Mouse (Mus musculus) kidney, adult 2 months (tissue): Measurements from ENCODE around the gene Vdr. TPM values are rescaled to one million over a fixed set of nuclear protein-coding genes. Genes with fewer than 3 reads are reported as not detected.

ENCODE experiments used
- DNase-seq: peaks from one replicate; pipeline ENCODE4 v3.0.0; 2021
- H3K27ac ChIP-seq: fragments of 200-500 bp; 2 replicates; pipeline ENCODE4 v1.5.1; 2012; ENCODE audit warnings: low read depth, low read length, control low read depth, inconsistent platforms; ENCODE audit not compliant: insufficient read depth
- H3K27me3 ChIP-seq: fragments of 200-500 bp; replicated peaks from 2 replicates; pipeline ENCODE4 v1.6.1; 2012; ENCODE audit warnings: mild to moderate bottlenecking, moderate library complexity, low read length, inconsistent platforms; ENCODE audit not compliant: control insufficient read depth, insufficient read depth
- H3K36me3 ChIP-seq: fragments of 200-500 bp; 2 replicates; pipeline ENCODE4 v1.6.1; 2012; ENCODE audit warnings: mild to moderate bottlenecking, moderate library complexity, low read length, inconsistent platforms; ENCODE audit not compliant: control insufficient read depth, insufficient read depth
- H3K4me1 ChIP-seq: fragments of 200-500 bp; 2 replicates; pipeline ENCODE4 v1.6.1; 2011; ENCODE audit warnings: low read length; ENCODE audit not compliant: control insufficient read depth, insufficient read depth
- H3K4me3 ChIP-seq: fragments of 200-500 bp; 2 replicates; pipeline ENCODE4 v1.5.1; 2011; ENCODE audit warnings: mild to moderate bottlenecking, low read depth, low read length, control low read depth; ENCODE audit not compliant: insufficient read depth
- CTCF ChIP-seq: fragments of 200-500 bp; conservative IDR thresholded peaks from 2 replicates; pipeline ENCODE4 v1.5.1; 2011; ENCODE audit warnings: low read depth, mild to moderate bottlenecking, control low read depth, low read length, moderate library complexity, mixed read lengths; ENCODE audit not compliant: insufficient read depth, insufficient read length
- POLR2A ChIP-seq: fragments of 200-500 bp; IDR thresholded peaks from one replicate; pipeline ENCODE4 v1.6.1; 2011; ENCODE audit warnings: low read depth, low read length, control low read depth
- WGBS: fragments of 180-500 bp; shearing (Covaris S2); methylation state at CpG from one replicate; pipeline ENCODE4 v1.1.7; 2018; 5-methylcytosine and 5-hydroxymethylcytosine counted together
- polyA plus RNA-seq: library from polyadenylated mRNA; depleted of rRNA; stranded (reverse); fragments of >200 nt; gene quantifications from 2 replicates; pipeline ENCODE4 v1.2.3, GENCODE M21; 2012

The Vdr gene
- polyA plus RNA-seq, 1 experiment = 96.6 TPM

DNA sequence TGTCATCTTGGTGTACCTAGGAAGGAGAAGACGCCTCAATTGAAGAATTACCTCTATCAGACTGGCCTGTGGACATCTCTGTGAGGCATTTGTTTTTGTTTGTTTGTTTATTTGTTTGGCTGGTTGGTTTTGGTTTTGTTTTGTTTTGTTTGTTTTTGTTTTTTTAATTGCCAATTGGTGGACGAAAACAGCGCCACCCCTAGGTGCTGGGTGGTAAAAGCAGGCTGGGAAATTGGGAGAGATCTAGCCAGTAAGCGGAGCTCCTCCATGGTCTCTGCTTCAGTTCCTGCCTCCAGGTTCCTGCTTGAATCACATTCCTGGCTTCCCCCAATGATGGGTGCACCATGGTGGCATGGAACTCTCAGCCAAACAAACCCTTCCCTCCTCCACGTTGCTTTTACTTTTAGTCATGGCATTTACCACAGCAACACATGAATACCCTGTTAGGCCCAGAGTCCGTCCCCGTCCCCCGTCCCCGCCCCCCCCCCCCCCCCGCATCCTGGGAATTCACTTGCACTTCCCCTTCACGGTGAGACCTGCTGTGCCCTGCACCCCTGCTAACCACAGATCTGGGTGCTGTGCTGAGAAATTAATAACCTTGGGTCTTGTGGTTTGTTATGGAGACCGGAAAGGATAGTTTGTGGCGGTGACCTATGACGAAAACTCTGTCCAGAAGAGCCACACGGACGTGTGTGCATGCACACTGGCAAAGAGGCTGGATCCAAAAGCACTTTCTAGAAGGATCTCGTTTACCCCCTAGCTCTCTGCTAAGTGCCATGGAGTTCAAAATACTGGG, 94.0 kb downstream of the Vdr start:
- no peak for TF ChIP-seq POLR2A
- no peak for TF ChIP-seq CTCF
- no peaks in the 10 kb centered on the region for H3K36me3 ChIP-seq
- H3K27ac ChIP-seq = no peak overlapping the region
- H3K4me1 ChIP-seq = peaks cover 40% of the 10 kb centered on the region
- H3K27me3 ChIP-seq = no peaks in the 10 kb centered on the region
- no peak for DNase-seq
- no peak overlapping the region for H3K4me3 ChIP-seq
- 80% methylated on average over 17 of the region's 17 CpGs for WGBS

- Histone ChIP-seq H3K4me1 (peaks cover 36% of the 10 kb centered on the region), H3K27me3 (no peaks in the 10 kb centered on the region), H3K27ac (peak overlapping the region; percentile 67), H3K4me3 (no peak overlapping the region), H3K36me3 (no peaks in the 10 kb centered on the region)
- no peak for TF ChIP-seq POLR2A
- no peak for TF ChIP-seq CTCF
- 88% methylated on average over 4 of the region's 4 CpGs for WGBS
- DNase-seq = no peak
Observed at GRCm38 (mm10) chr15:97815254-97815653, 95.2 kb downstream of the Vdr start.

DNA sequence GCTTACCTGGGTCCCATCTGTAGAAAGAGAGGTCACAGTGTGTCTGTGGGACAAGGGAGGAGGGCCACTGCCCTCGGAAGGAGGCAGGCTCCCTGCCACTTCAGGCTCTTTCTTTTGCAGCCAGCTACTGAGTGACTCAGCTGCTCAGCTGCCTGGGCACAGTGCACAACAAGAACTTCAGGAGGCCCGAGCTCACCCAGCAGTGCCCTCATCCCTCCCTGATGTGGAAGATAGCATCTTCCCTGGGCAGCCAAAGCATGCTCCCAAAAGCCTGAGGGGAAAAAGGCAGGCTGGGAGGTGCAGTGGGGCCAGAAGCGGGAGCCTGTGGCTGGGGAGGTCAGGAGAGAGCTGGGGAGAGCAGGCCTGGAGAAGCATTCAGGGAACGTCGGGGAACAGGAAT, 95.7 kb downstream of the Vdr start:
- Histone ChIP-seq H3K36me3 (no peaks in the 10 kb centered on the region), H3K27ac (peak overlapping the region; percentile 67), H3K4me1 (peaks cover 36% of the 10 kb centered on the region), H3K4me3 (no peak overlapping the region), H3K27me3 (no peaks in the 10 kb centered on the region)
- no peak for DNase-seq
- WGBS = 42% methylated on average over 5 of the region's 5 CpGs
- no peak for TF ChIP-seq POLR2A
- TF ChIP-seq CTCF = no peak

DNA sequence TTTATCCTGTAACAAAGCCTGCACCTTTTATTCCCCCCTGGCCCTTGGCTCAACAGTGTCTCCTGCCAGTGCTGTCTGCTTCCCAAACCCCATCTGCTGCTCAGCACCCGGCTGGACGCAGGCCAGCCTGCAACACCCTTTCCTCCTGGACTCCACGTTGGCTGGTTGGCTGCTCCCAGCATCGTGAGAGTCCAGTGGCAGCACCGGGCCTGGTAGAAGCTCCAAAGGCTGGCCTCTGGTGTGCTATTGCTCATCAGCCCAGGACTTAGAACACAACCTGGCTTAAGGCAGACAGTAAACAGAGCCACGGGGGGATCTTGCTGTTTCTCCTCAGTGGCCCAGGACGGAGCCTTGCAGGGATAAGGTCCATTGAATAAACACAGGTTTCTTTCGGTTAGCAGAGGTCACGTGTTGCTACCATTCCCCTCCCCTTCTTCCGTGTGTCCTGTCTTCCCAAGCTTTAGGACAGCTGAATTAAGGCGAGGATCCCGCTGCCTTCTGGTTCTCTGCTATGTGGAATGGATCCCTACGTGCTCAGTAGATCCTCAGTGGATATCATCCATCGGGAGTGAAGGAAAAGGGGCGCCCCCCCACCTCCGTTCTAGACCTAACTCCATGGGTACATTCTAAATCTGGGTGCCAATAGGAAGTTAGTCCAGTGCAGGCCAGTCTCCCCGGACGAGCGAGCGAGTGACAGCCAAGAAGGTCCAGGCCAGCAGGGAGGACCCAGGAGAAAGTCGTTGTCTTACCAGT, 96.8 kb downstream of the Vdr start:
- H3K36me3 ChIP-seq = no peaks in the 10 kb centered on the region
- TF ChIP-seq POLR2A = no peak
- TF ChIP-seq CTCF = no peak
- no peaks in the 10 kb centered on the region for H3K27me3 ChIP-seq
- no peak overlapping the region for H3K4me3 ChIP-seq
- peak overlapping the region; percentile 44; the same call in 1 of the 2 replicates for H3K27ac ChIP-seq
- WGBS = 31% methylated on average over 21 of the region's 21 CpGs
- DNase-seq = peak; percentile 87
- peaks cover 36% of the 10 kb centered on the region for H3K4me1 ChIP-seq

DNA sequence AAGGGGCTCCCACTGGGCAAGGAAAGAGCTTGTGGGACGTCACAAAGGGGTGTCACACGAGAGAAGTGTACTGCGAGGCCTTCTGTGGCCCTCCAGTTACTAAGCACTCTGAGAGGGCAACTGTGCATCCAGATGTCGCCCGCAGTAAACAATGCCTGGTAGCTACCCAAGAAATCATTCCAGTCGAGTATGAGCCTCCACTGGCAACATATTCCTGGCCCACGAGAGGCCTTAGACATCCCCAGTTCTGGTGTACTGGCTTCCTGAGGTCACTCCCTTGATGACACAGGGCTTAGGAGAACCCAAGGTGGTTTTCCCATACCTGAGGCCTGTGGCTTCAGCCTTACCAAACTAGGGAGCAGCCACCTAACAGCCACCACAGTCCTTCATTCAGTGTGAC, 97.6 kb downstream of the Vdr start:
- Histone ChIP-seq H3K4me3 (no peak overlapping the region), H3K36me3 (no peaks in the 10 kb centered on the region), H3K27me3 (no peaks in the 10 kb centered on the region), H3K4me1 (peaks cover 36% of the 10 kb centered on the region), H3K27ac (peak overlapping the region; percentile 44)
- no peak for DNase-seq
- no peak for TF ChIP-seq CTCF
- no peak for TF ChIP-seq POLR2A
- 59% methylated on average over 7 of the region's 7 CpGs for WGBS

- WGBS = 16% methylated on average over 6 of the region's 6 CpGs
- Histone ChIP-seq H3K4me3 (no peak overlapping the region), H3K27me3 (no peaks in the 10 kb centered on the region), H3K4me1 (peaks cover 36% of the 10 kb centered on the region), H3K27ac (peak overlapping the region; percentile 89), H3K36me3 (no peaks in the 10 kb centered on the region)
- peak; percentile 93 for DNase-seq
- no peak for TF ChIP-seq CTCF
- no peak for TF ChIP-seq POLR2A
Observed at GRCm38 (mm10) chr15:97812126-97812525, 98.3 kb downstream of the Vdr start.

GRCm38 (mm10) chr15:97811307-97811706, 99.1 kb downstream of the Vdr start:
- H3K36me3 ChIP-seq = no peaks in the 10 kb centered on the region
- no peaks in the 10 kb centered on the region for H3K27me3 ChIP-seq
- DNase-seq = no peak
- peak overlapping the region; percentile 89; the same call in 1 of the 2 replicates for H3K27ac ChIP-seq
- TF ChIP-seq CTCF = no peak
- TF ChIP-seq POLR2A = no peak
- 80% methylated on average over 9 of the region's 9 CpGs for WGBS
- H3K4me1 ChIP-seq = peaks cover 36% of the 10 kb centered on the region
- no peak overlapping the region for H3K4me3 ChIP-seq

- peaks cover 33% of the 10 kb centered on the region for H3K4me1 ChIP-seq
- H3K4me3 ChIP-seq = no peak overlapping the region
- no peak overlapping the region for H3K27ac ChIP-seq
- TF ChIP-seq POLR2A (no peak), CTCF (no peak)
- WGBS = 93% methylated on average over 5 of the region's 5 CpGs
- no peaks in the 10 kb centered on the region for H3K27me3 ChIP-seq
- no peak for DNase-seq
- no peaks in the 10 kb centered on the region for H3K36me3 ChIP-seq
Observed at GRCm38 (mm10) chr15:97810399-97810798, 100.0 kb downstream of the Vdr start.
